Mouse (Mus musculus) sigmoid colon, adult 10 weeks (tissue): Measurements from ENCODE around the gene Pakap. TPM values are rescaled to one million over a fixed set of nuclear protein-coding genes. Genes with fewer than 3 reads are reported as not detected.

Experiments used
- polyA plus RNA-seq: library from polyadenylated mRNA; stranded (reverse); fragments of 350-450 nt; fragmentation: Illumina TruSeq; extraction: RNeasy Lipid Tissue Mini Kit (QIAGEN cat#74804); gene quantifications from one replicate; pipeline ENCODE4 v1.2.3, GENCODE M21; 2014; ENCODE audit warnings: low read depth, low replicate concordance

Pakap gene
- not detected for polyA plus RNA-seq

DNA sequence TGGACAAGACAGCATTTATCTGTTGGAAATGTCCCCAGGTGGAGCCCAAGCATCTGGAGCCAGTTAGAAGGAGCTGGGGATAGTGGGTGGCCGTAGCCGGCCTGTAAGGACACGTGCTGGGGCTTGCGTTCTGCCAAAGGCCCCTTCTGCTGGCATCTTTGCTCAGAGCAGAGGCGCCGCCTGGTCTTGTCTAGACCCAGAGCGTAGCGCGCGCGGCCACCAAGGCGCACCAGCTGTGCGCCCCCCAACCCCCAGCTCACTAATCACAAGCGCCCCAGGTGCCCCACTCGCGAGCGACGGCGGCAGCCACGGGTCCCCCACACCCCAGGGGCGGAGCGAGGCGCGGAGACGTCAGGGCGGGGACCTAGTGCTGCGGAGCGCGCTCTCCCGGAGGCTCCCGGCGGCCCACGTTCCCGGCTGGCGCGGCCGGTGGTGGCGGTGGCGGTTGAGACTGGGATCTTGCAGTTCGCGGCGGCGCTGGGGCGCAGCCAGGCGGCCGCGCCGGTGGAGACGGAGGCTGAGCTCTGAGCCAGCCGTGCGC lies at the start of gene Pakap:
TSS of gene Pakap (plus strand) at position 514 of the 541 bp plus-strand sequence.

DNA sequence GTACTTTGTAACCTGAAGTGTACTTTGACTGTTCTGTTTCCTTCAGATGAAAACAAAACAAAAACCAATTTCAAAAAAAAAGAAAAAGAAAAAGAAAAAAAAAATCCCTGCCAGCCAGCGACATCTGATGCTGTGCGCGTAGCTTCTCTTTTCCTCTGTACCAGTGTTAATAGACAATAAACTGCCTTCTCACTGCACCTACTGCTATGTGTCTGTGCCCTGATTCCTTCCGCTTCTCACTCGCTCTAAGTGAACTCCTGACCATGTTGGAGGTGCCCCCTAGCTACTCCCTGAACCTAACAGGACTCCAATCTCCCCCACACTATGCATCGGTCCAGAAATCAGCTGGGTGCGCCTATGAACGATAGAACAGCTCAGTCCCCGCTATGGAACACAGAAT lies 149.4 kb downstream of the Pakap start, which contains the start of gene Akap2:
TSS of gene Akap2 (plus strand) at position 304 of the 400 bp plus-strand sequence.

DNA sequence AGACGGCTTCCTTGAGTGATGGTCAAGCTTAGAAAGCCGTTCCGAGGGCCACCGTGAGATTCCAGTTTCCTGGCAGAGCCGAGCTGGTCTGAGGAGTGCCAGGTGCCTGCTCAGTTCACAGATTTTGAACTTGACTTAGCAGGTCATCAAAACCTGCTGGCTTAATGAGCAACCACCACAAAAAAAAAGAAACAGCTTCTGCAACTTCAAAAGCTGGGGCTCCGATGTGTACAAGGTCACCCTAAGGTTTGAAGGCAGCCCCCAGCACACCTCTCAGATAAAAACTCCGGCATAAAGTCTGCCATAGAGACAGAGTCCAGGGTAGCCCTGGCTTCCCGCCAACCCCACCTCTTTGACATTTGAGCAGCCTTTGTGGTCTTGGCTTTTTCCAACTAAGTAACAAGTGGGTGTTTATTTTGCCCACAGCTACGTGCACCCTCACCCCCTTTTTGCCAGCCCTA lies 348.3 kb downstream of the Pakap start, which contains the start of gene D630039A03Rik:
TSS of gene D630039A03Rik (minus strand) at position 97 of the 461 bp plus-strand sequence.

Other genes with a start within 250 kb of the Pakap start
- gene Palm2, start 133.9 kb upstream of the Pakap start, polyA plus RNA-seq, result 1.1 TPM
- gene Akap2, start 149.5 kb downstream of the Pakap start, polyA plus RNA-seq, result 61.0 TPM